In genomic region chr11:109715311-109715781, GRCm38 (mm10) we compare ENCODE assay signal across 19 mouse cellular contexts. TPM values are rescaled to one million over a fixed set of nuclear protein-coding genes. Genes with fewer than 3 reads are reported as not detected.
A peak's percentile ranks its signal among the peaks of the same experiment; 100 is the strongest.
DNase-seq lines count a peak whose midpoint lies in the region; ATAC-seq lines count a peak whose summit lies in the region.
"Had no signal": no experiment of that assay in that cellular context is flagged by ENCODE, and none has a peak within 500 bp of the region (broad histone marks: within the 10 kb centered on the region; RNA-seq: fewer than 3 reads in every experiment).

No protein-coding gene starts in this region.

- H3K9ac ChIP-seq in midbrain, embryonic 11.5 days (ENCODE audit: low read length) = no peak overlapping the region
- no peak overlapping the region for H3K9ac ChIP-seq in midbrain, embryonic 14.5 days (replicated peaks; ENCODE audit: low read length)
- H3K9ac ChIP-seq in embryonic facial prominence, embryonic 13.5 days = no peak overlapping the region
- no peak overlapping the region for H3K9ac ChIP-seq in limb, embryonic 11.5 days (ENCODE audit: low read length)
- H3K9ac ChIP-seq: forebrain, embryonic 12.5 days; neural tube, embryonic 12.5 days had no signal

- H3K9me3 ChIP-seq in midbrain, embryonic 11.5 days (ENCODE audit: control insufficient read depth, low read length) = no peaks in the 10 kb centered on the region
- no peaks in the 10 kb centered on the region for H3K9me3 ChIP-seq in midbrain, embryonic 14.5 days (ENCODE audit: control insufficient read depth, low read length)
- H3K9me3 ChIP-seq in embryonic facial prominence, embryonic 13.5 days = no peaks in the 10 kb centered on the region
- H3K9me3 ChIP-seq in limb, embryonic 11.5 days (ENCODE audit: control insufficient read depth, low read length) = no peaks in the 10 kb centered on the region
- H3K9me3 ChIP-seq: forebrain, embryonic 12.5 days; hindbrain, embryonic 10.5 days; neural tube, embryonic 12.5 days had no signal

- ATAC-seq in midbrain, embryonic 11.5 days (ENCODE audit: low FRiP score) = no peak
- ATAC-seq in midbrain, embryonic 14.5 days (ENCODE audit: low FRiP score, low TSS enrichment) = no peak
- ATAC-seq in embryonic facial prominence, embryonic 13.5 days (ENCODE audit: insufficient number of reproducible peaks, insufficient read depth, low FRiP score, low TSS enrichment, low read depth) = no peak
- no peak; the same call in 1 of the 2 replicates for ATAC-seq in limb, embryonic 11.5 days (ENCODE audit: insufficient number of reproducible peaks, low FRiP score, low TSS enrichment, low read depth)
- ATAC-seq in erythroblast, adult 5-6 weeks (replicated peaks; ENCODE audit: low FRiP score, poor library complexity, severe bottlenecking) = no peak
- ATAC-seq: activated CD4-positive, CD25-positive, alpha-beta regulatory T cell, adult 4 months; lung, postnatal 0 days had no signal

- no peak overlapping the region for H3K27ac ChIP-seq in midbrain, embryonic 11.5 days (ENCODE audit: low read depth, low read length)
- H3K27ac ChIP-seq in midbrain, embryonic 14.5 days (replicated peaks; ENCODE audit: low read depth, low read length) = no peak overlapping the region
- H3K27ac ChIP-seq in embryonic facial prominence, embryonic 13.5 days = peak overlapping the region; percentile 62; the same call in 1 of the 2 replicates
- no peak overlapping the region for H3K27ac ChIP-seq in limb, embryonic 11.5 days (replicated peaks; ENCODE audit: low read depth, low read length)
- H3K27ac ChIP-seq: forebrain, embryonic 12.5 days; hindbrain, embryonic 10.5 days; kidney, postnatal 0 days; neural tube, embryonic 12.5 days had no signal

- H3K4me2 ChIP-seq in midbrain, embryonic 11.5 days = no peak overlapping the region
- no peak overlapping the region for H3K4me2 ChIP-seq in midbrain, embryonic 14.5 days (ENCODE audit: low read length)
- H3K4me2 ChIP-seq in embryonic facial prominence, embryonic 13.5 days = peak overlapping the region; percentile 21; the same call in 1 of the 2 replicates
- H3K4me2 ChIP-seq in limb, embryonic 11.5 days (ENCODE audit: low read depth, severe bottlenecking) = peak overlapping the region; percentile 20; the same call in 1 of the 2 replicates
- H3K4me2 ChIP-seq: forebrain, embryonic 12.5 days; neural tube, embryonic 12.5 days had no signal

- no peak overlapping the region for H3K4me3 ChIP-seq in midbrain, embryonic 11.5 days (ENCODE audit: low read depth, low read length)
- H3K4me3 ChIP-seq in midbrain, embryonic 14.5 days (replicated peaks; ENCODE audit: low read depth, low read length) = no peak overlapping the region
- H3K4me3 ChIP-seq in embryonic facial prominence, embryonic 13.5 days = no peak overlapping the region
- no peak overlapping the region for H3K4me3 ChIP-seq in limb, embryonic 11.5 days (ENCODE audit: low read depth, low read length)
- H3K4me3 ChIP-seq: forebrain, embryonic 12.5 days; hindbrain, embryonic 10.5 days; neural tube, embryonic 12.5 days had no signal

- H3K4me1 ChIP-seq in midbrain, embryonic 11.5 days (ENCODE audit: control insufficient read depth, insufficient read depth, low read length) = no peaks in the 10 kb centered on the region
- H3K4me1 ChIP-seq in midbrain, embryonic 14.5 days (ENCODE audit: control insufficient read depth, insufficient read depth, low read length) = no peaks in the 10 kb centered on the region
- H3K4me1 ChIP-seq in embryonic facial prominence, embryonic 13.5 days = peaks cover 55% of the 10 kb centered on the region
- H3K4me1 ChIP-seq in limb, embryonic 11.5 days (ENCODE audit: control insufficient read depth, insufficient read depth, low read length) = peaks cover 17% of the 10 kb centered on the region
- H3K4me1 ChIP-seq: forebrain, embryonic 12.5 days; neural tube, embryonic 12.5 days had no signal

- H3K27me3 ChIP-seq in midbrain, embryonic 11.5 days (ENCODE audit: control insufficient read depth, insufficient read depth, low read length) = peaks cover 4% of the 10 kb centered on the region; the same call in 1 of the 2 replicates
- H3K27me3 ChIP-seq in midbrain, embryonic 14.5 days (ENCODE audit: control insufficient read depth, insufficient read depth, low read length) = no peaks in the 10 kb centered on the region
- peaks cover 14% of the 10 kb centered on the region for H3K27me3 ChIP-seq in embryonic facial prominence, embryonic 13.5 days
- H3K27me3 ChIP-seq in limb, embryonic 11.5 days (ENCODE audit: control insufficient read depth, insufficient read depth, low read length) = no peaks in the 10 kb centered on the region
- H3K27me3 ChIP-seq: neural tube, embryonic 12.5 days had no signal

- no peaks in the 10 kb centered on the region for H3K36me3 ChIP-seq in midbrain, embryonic 11.5 days (ENCODE audit: control insufficient read depth, insufficient read depth, low read length)
- no peaks in the 10 kb centered on the region for H3K36me3 ChIP-seq in midbrain, embryonic 14.5 days (ENCODE audit: control insufficient read depth, insufficient read depth, low read length)
- no peaks in the 10 kb centered on the region for H3K36me3 ChIP-seq in embryonic facial prominence, embryonic 13.5 days
- no peaks in the 10 kb centered on the region for H3K36me3 ChIP-seq in limb, embryonic 11.5 days (ENCODE audit: control insufficient read depth, insufficient read depth, low read length)
- H3K36me3 ChIP-seq: forebrain, embryonic 12.5 days; hindbrain, embryonic 10.5 days; neural tube, embryonic 12.5 days had no signal

- peak; percentile 82 for DNase-seq in midbrain, embryonic 11.5 days (ENCODE audit: low spot score, missing footprints)
- DNase-seq in midbrain, embryonic 14.5 days = no peak
- DNase-seq in limb, embryonic 11.5 days (ENCODE audit: low spot score) = peak; percentile 51
- no peak for DNase-seq in spleen, postnatal 10 days (ENCODE audit: low spot score in 2 of 2)
- DNase-seq in thymus, postnatal 14 days = no peak
- DNase-seq: adrenal gland, postnatal 10 days; gastrocnemius, postnatal 36 days; kidney, adult 18-20 months; layer of hippocampus, postnatal 36 days; thymus, postnatal 36 days had no signal

- 84% methylated on average over 12 of the region's 12 CpGs for WGBS in midbrain, embryonic 11.5 days
- 92% methylated on average over 12 of the region's 12 CpGs for WGBS in midbrain, embryonic 14.5 days
- WGBS in embryonic facial prominence, embryonic 13.5 days = 23% methylated on average over 12 of the region's 12 CpGs
- WGBS in limb, embryonic 11.5 days = 33% methylated on average over 12 of the region's 12 CpGs

RNA-seq across cellular contexts. Expression of gene Fam20a, which starts 6.7 kb away (rescaled TPM):
- 1.9 and 2.7 TPM in 2 replicates for polyA plus RNA-seq in midbrain, embryonic 11.5 days (2014; fragmentation: Nextera tagmentation; extraction: Ambion mirVana)
- polyA plus RNA-seq in midbrain, embryonic 14.5 days (2014; fragmentation: Nextera tagmentation; extraction: Ambion mirVana) = 1.00 and 3.1 TPM in 2 replicates
- 4.8 and 5.1 TPM in 2 replicates for polyA plus RNA-seq in embryonic facial prominence, embryonic 13.5 days (2015; fragmentation: Nextera tagmentation; extraction: Ambion mirVana)
- 0.16 and 0.37 TPM in 2 replicates for polyA plus RNA-seq in limb, embryonic 11.5 days (2014; fragmentation: Nextera tagmentation; extraction: Ambion mirVana)
- not detected in 2 replicates for total RNA-seq in erythroblast, adult 5-6 weeks (2015; ENCODE audit: low replicate concordance)
- not detected in 2 replicates for total RNA-seq in erythroblast, adult 5-6 weeks (2017; ENCODE audit: low replicate concordance)
- total RNA-seq: megakaryocyte progenitor cell, adult 5-6 weeks had no signal

Comparison
In these comparisons a context has a peak if more than half of its experiments do, and no peak if none do; other contexts are left out.
1. DNase-seq: peak in midbrain, embryonic 11.5 days (single experiment) and limb, embryonic 11.5 days (single experiment); none in midbrain, embryonic 14.5 days (single experiment), spleen, postnatal 10 days (0 of 2) and thymus, postnatal 14 days (single experiment).
2. H3K4me2 ChIP-seq: peak in embryonic facial prominence, embryonic 13.5 days (single experiment) and limb, embryonic 11.5 days (single experiment); none in midbrain, embryonic 11.5 days (single experiment) and midbrain, embryonic 14.5 days (single experiment).